Mouse (Mus musculus) adrenal gland, postnatal 10 days (tissue): ENCODE measurements at regions not wholly inside any gene's neighbourhood (a gene's known extent, or its start where the extent isn't known, plus 50 kb on each side); places are given as distances from the start of the nearest gene placed in this dataset.

Experiments
- DNase-seq: peaks from one replicate; pipeline ENCODE4 v3.0.0; 2021; ENCODE audit warnings: mixed read lengths

GRCm38 (mm10) chr2:75457423-75457822, 201.6 kb upstream of the Hnrnpa3 start:
- DNase-seq: no peak

GRCm38 (mm10) chr2:75458898-75459297, 200.2 kb upstream of the Hnrnpa3 start:
- DNase-seq: no peak

GRCm38 (mm10) chr2:75460419-75460818, 198.6 kb upstream of the Hnrnpa3 start:
- no peak for DNase-seq

- no peak for DNase-seq
Observed at GRCm38 (mm10) chr2:75461019-75461418, 198.0 kb upstream of the Hnrnpa3 start.

DNA sequence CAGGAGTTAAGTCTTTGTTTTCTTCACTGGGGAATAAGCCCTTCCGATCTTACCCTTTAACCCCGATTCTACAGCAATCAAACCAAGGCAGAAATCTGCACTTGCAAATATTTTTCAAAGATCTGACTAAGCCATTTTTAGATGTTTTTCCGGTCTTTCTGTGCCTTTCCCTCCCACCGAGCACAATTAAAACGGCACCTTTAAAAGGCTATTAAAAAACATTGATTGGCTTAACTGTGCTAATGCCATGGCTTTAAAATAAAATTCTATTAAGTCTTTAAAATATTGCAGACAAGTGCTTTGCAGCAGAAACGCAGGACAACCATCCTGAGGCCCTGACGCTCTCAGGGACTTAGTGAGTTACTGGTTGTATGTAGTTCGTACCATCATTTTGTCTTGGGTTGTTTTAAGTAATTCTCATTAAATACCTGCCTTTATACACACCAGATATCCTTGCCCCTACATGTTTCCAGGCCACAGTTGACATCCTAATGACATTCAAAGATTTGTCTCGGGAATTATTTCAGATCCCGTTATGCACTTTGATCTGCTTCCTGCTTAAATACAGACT, 197.6 kb upstream of the Hnrnpa3 start:
- DNase-seq: no peak

DNA sequence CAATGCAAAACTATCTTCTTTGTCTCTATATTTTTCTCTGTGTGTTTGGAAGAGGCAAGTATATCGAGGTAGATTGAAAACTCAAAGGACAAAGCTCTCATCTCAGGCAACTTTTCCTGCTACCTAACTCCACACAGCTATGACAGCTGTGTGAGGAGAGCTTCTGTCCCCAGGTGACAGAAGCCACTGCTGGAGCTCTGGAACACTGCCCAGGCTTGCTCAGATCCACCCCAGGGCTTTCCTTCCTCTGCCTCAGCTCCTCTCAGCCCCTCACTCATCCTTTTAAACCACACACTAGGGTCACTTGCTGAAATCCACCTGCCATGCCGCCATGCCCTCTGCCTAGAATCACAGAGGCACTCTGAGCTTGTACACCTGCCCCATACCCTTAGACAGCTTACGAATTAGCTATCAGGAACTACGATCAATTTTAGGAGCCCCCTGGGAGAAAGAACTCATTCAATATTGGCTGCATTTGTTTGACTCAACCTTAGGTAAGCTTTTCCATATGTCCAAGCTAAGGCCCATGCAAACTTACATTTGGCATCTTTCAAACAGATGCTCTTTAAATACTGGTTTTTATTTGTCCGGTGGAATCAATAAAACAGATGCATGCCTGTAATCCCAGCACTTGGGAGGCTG, 196.9 kb upstream of the Hnrnpa3 start:
- no peak for DNase-seq

GRCm38 (mm10) chr2:75463091-75463490, 196.0 kb upstream of the Hnrnpa3 start:
- DNase-seq: no peak

GRCm38 (mm10) chr2:75464429-75464828, 194.6 kb upstream of the Hnrnpa3 start:
- no peak for DNase-seq

GRCm38 (mm10) chr2:75468851-75469250, 190.2 kb upstream of the Hnrnpa3 start:
- DNase-seq: no peak

DNA sequence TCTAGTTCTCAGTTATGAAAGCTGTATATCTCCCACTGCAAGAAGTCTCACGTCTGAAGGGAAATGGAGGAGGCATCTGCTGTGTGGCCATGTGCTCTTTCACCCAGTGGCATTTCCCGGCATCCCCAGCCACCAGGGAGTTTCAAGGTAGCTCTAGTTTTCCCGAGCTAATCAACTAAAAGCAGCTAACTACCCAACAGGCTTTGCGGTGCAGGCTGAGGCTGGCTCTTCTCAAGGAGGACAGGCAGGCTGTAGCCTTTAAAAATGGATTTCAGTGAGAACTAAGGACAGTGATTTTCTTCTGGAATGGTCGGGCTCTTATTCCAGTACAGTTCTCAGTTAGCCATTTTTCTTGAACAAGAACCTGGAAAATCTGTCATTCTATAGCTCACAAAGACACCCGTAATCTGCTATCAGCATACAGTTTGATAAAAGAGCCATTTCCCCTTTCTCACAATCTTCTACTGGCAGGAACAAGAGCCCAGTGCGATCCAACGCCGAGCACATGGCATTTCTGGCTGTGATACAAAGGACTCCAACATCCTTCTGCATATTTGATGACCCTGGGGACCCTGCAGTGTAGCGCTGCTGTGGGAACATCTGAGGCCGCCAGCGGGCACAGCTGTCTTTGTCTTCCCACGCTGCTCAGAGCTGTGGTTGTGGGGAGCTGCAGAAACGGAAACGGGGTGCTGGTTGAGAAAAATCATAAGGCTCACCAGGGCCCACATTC, 188.9 kb upstream of the Hnrnpa3 start:
- DNase-seq: peak; percentile 54

DNA sequence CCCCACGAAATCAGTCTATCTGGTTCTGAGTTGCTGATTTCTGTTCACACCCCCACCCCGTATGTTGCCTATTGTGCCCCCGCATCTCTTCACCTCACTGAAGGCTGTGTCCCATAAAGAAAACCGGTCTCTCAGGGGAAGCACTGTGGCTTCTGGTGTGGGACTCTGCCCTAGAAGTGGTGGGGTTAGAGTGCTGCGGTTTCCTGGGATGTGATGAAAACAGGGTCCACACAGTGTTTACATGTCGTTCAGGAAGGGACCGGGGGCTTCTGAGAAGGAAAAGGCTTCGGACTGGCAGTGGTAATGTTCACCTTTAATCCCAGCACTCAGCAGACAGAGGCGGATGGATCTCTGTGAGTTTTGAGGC, 188.4 kb upstream of the Hnrnpa3 start:
- no peak for DNase-seq

GRCm38 (mm10) chr2:75472489-75472888, 186.6 kb upstream of the Hnrnpa3 start:
- DNase-seq: no peak

- DNase-seq: no peak
Observed at GRCm38 (mm10) chr2:75474509-75474908, 184.6 kb upstream of the Hnrnpa3 start.

GRCm38 (mm10) chr2:75476350-75476749, 182.7 kb upstream of the Hnrnpa3 start:
- DNase-seq: no peak

- DNase-seq: no peak
Observed at GRCm38 (mm10) chr2:75477076-75477475, 182.0 kb upstream of the Hnrnpa3 start.

- no peak for DNase-seq
Observed at GRCm38 (mm10) chr2:75479546-75479945, 179.5 kb upstream of the Hnrnpa3 start.

GRCm38 (mm10) chr2:75481863-75482262, 177.2 kb upstream of the Hnrnpa3 start:
- DNase-seq: no peak

DNA sequence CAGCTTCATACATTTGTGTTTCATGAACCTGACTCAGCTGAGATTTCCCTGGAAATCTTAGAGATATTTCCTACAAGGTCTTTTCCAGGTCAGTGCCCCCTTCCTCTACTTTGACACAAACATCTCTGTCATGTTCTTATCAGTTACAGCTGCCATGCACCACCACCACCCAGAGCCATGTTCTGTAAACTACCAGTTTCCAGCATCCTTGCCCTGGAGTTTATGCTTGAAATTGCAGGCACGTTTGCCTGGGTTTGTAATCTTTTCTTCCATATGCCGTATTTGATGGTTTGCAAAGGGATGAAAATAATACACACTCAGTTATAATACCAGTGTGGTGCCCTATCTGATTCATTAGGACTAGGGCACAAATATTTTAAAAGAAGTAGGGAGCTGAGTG, 176.6 kb upstream of the Hnrnpa3 start:
- no peak for DNase-seq

- DNase-seq: peak; percentile 14
Observed at GRCm38 (mm10) chr2:75484951-75485350, 174.1 kb upstream of the Hnrnpa3 start.

- DNase-seq: no peak
Observed at GRCm38 (mm10) chr2:75491150-75491549, 167.9 kb upstream of the Hnrnpa3 start.

GRCm38 (mm10) chr2:75491789-75492500, 167.1 kb upstream of the Hnrnpa3 start:
- peak; percentile 28 for DNase-seq

- no peak for DNase-seq
Observed at GRCm38 (mm10) chr2:75492501-75492898, 166.6 kb upstream of the Hnrnpa3 start.

- DNase-seq: no peak
Observed at GRCm38 (mm10) chr2:75496606-75497240, 162.3 kb upstream of the Hnrnpa3 start.
